Mouse (Mus musculus) thymus, postnatal 14 days (tissue): ENCODE data around the gene Lmo2.
"Not testable (repeated sequence)": the region's sequence is repeated elsewhere in the genome, so short reads cannot be mapped to it uniquely, and the experiment has no call there.

Experiments used
- DNase-seq: peaks from one replicate; pipeline ENCODE4 v3.0.0; 2021

Lmo2 gene

GRCm38 (mm10) chr2:103987595-103987994 lies 29.8 kb downstream of the Lmo2 start:
- not testable (repeated sequence) for DNase-seq

- DNase-seq = no peak
These were observed 31.9 kb downstream of the Lmo2 start for GRCm38 (mm10) chr2:103989724-103990123.

- no peak for DNase-seq
These were observed 33.5 kb downstream of the Lmo2 start for GRCm38 (mm10) chr2:103991303-103991702.

GRCm38 (mm10) chr2:103992162-103992561 lies 34.4 kb downstream of the Lmo2 start:
- no peak for DNase-seq

- no peak for DNase-seq
These were observed 35.0 kb downstream of the Lmo2 start for GRCm38 (mm10) chr2:103992618-103993332.

GRCm38 (mm10) chr2:104001076-104001475 lies 43.3 kb downstream of the Lmo2 start:
- no peak for DNase-seq

- no peak for DNase-seq
These were observed 44.1 kb downstream of the Lmo2 start for GRCm38 (mm10) chr2:104001861-104002260.

- peak; percentile 52 for DNase-seq
These were observed 45.1 kb downstream of the Lmo2 start for GRCm38 (mm10) chr2:104002711-104003413.

- DNase-seq = no peak
These were observed 50.2 kb downstream of the Lmo2 start for GRCm38 (mm10) chr2:104007793-104008519.

- not testable (repeated sequence) for DNase-seq
These were observed 51.1 kb downstream of the Lmo2 start for GRCm38 (mm10) chr2:104008853-104009252.

- no peak for DNase-seq
These were observed 65.3 kb downstream of the Lmo2 start for GRCm38 (mm10) chr2:104023096-104023495.

- no peak for DNase-seq
These were observed 66.9 kb downstream of the Lmo2 start for GRCm38 (mm10) chr2:104024656-104025055.

- peak; percentile 93 for DNase-seq
These were observed 69.8 kb downstream of the Lmo2 start, which contains the start of gene Fbxo3 for GRCm38 (mm10) chr2:104027458-104028138. Gene Fbxo3 (plus strand): TSS chr2:104027721.

GRCm38 (mm10) chr2:104028139-104028723 lies 70.4 kb downstream of the Lmo2 start, which contains the start of gene 4931422A03Rik:
Gene 4931422A03Rik (minus strand): TSS chr2:104028361.
- DNase-seq = no peak

- DNase-seq = no peak
These were observed 71.3 kb downstream of the Lmo2 start for GRCm38 (mm10) chr2:104029074-104029473.

- no peak for DNase-seq
These were observed 72.6 kb downstream of the Lmo2 start for GRCm38 (mm10) chr2:104030381-104030780.
